Mouse (Mus musculus) midbrain, embryonic 10.5 days (tissue): Measurements from ENCODE around the gene Cyp4f37. TPM values are rescaled to one million over a fixed set of nuclear protein-coding genes. Genes with fewer than 3 reads are reported as not detected.

Source experiments
- DNase-seq: peaks from one replicate; pipeline ENCODE4 v3.0.0-alpha.2; 2017; ENCODE audit warnings: low spot score
- H3K27ac ChIP-seq: fragments of 300-500 bp; sonication (generic); replicated peaks from 2 replicates; pipeline ENCODE4 v1.5.1; 2016; ENCODE audit warnings: mild to moderate bottlenecking
- H3K27me3 ChIP-seq: fragments of 300-500 bp; sonication (generic); 2 replicates; pipeline ENCODE4 v1.6.1; 2016; ENCODE audit warnings: low read depth, mild to moderate bottlenecking; ENCODE audit not compliant: poor library complexity, severe bottlenecking
- H3K36me3 ChIP-seq: fragments of 300-500 bp; sonication (generic); 2 replicates; pipeline ENCODE4 v1.6.1; 2016; ENCODE audit warnings: mild to moderate bottlenecking, moderate library complexity
- H3K4me1 ChIP-seq: fragments of 300-500 bp; sonication (generic); 2 replicates; pipeline ENCODE4 v1.6.1; 2016
- H3K4me3 ChIP-seq: fragments of 300-500 bp; sonication (generic); 2 replicates; pipeline ENCODE4 v1.5.1; 2016; ENCODE audit warnings: mild to moderate bottlenecking, moderate library complexity
- H3K9me3 ChIP-seq: fragments of 300-500 bp; sonication (generic); replicated peaks from 2 replicates; pipeline ENCODE4 v1.6.1; 2016; ENCODE audit warnings: mild to moderate bottlenecking
- WGBS: fragments of 180-500 bp; shearing (Covaris S2); methylation state at CpG from one replicate; pipeline ENCODE4 v1.1.7; 2016; 5-methylcytosine and 5-hydroxymethylcytosine counted together
- polyA plus RNA-seq: library from polyadenylated mRNA; unstranded; fragments of >200 nt; fragmentation: Nextera tagmentation; extraction: Ambion mirVana; gene quantifications from 2 replicates; pipeline ENCODE4 v1.2.1, GENCODE M21; 2016

Gene Cyp4f37
- polyA plus RNA-seq, 1 experiment from 2014 or later = 0.42 TPM

GRCm38 (mm10) chr17:32636341-32636740 lies 15.2 kb downstream of the Cyp4f37 start:
- H3K4me1 ChIP-seq = 0 out of 2 replicates have a peak, but pooled peaks cover 8% of the 10 kb centered on the region
- 64% methylated on average over 3 of the region's 3 CpGs for WGBS
- no peak overlapping the region for H3K4me3 ChIP-seq
- H3K27me3 ChIP-seq = no peaks in the 10 kb centered on the region; the same call in 1 of the 2 replicates
- no peaks in the 10 kb centered on the region for H3K9me3 ChIP-seq
- H3K27ac ChIP-seq = no peak overlapping the region
- H3K36me3 ChIP-seq = no peaks in the 10 kb centered on the region
- DNase-seq = no peak

- Histone ChIP-seq H3K9me3 (no peaks in the 10 kb centered on the region), H3K4me1 (0 out of 2 replicates have a peak, but pooled peaks cover 8% of the 10 kb centered on the region), H3K27me3 (no peaks in the 10 kb centered on the region; the same call in 1 of the 2 replicates), H3K36me3 (no peaks in the 10 kb centered on the region), H3K27ac (no peak overlapping the region), H3K4me3 (no peak overlapping the region)
- DNase-seq = no peak
- WGBS = 80% methylated on average over 2 of the region's 2 CpGs
Measured at GRCm38 (mm10) chr17:32637151-32637550, 16.0 kb downstream of the Cyp4f37 start.

- Histone ChIP-seq H3K9me3 (0 out of 2 replicates have a peak, but pooled peaks cover 4% of the 10 kb centered on the region), H3K36me3 (no peaks in the 10 kb centered on the region), H3K4me1 (no peaks in the 10 kb centered on the region), H3K27me3 (no peaks in the 10 kb centered on the region), H3K27ac (no peak overlapping the region), H3K4me3 (no peak overlapping the region)
- 89% methylated on average over 4 of the region's 4 CpGs for WGBS
- no peak for DNase-seq
Measured at GRCm38 (mm10) chr17:32646631-32647030, 25.5 kb downstream of the Cyp4f37 start.

GRCm38 (mm10) chr17:32653860-32654259 lies 32.8 kb downstream of the Cyp4f37 start:
- DNase-seq = no peak
- Histone ChIP-seq H3K27ac (no peak overlapping the region), H3K4me3 (no peak overlapping the region), H3K9me3 (no peaks in the 10 kb centered on the region), H3K4me1 (no peaks in the 10 kb centered on the region), H3K36me3 (no peaks in the 10 kb centered on the region), H3K27me3 (no peaks in the 10 kb centered on the region)
- 88% methylated on average over 4 of the region's 4 CpGs for WGBS

- 78% methylated on average over 3 of the region's 3 CpGs for WGBS
- no peaks in the 10 kb centered on the region for H3K4me1 ChIP-seq
- H3K9me3 ChIP-seq = no peaks in the 10 kb centered on the region
- H3K36me3 ChIP-seq = no peaks in the 10 kb centered on the region
- no peak overlapping the region for H3K27ac ChIP-seq
- H3K27me3 ChIP-seq = no peaks in the 10 kb centered on the region
- DNase-seq = no peak
- H3K4me3 ChIP-seq = no peak overlapping the region
Measured at GRCm38 (mm10) chr17:32657041-32657440, 35.9 kb downstream of the Cyp4f37 start.

GRCm38 (mm10) chr17:32658246-32658645 lies 37.1 kb downstream of the Cyp4f37 start:
- 88% methylated on average over 1 of the region's 1 CpGs for WGBS
- no peaks in the 10 kb centered on the region for H3K36me3 ChIP-seq
- DNase-seq = no peak

GRCm38 (mm10) chr17:32658712-32659111 lies 37.6 kb downstream of the Cyp4f37 start, which contains the start of gene Cyp4f40:
Gene Cyp4f40, plus strand, starts transcription at chr17:32658900.
- no peak for DNase-seq
- no peaks in the 10 kb centered on the region for H3K4me1 ChIP-seq
- WGBS = 70% methylated on average over 2 of the region's 2 CpGs
- H3K27me3 ChIP-seq = no peaks in the 10 kb centered on the region
- no peak within 1 kb of the TSS for H3K27ac ChIP-seq
- H3K36me3 ChIP-seq = no peaks in the 10 kb centered on the region
- no peak within 1 kb of the TSS for H3K4me3 ChIP-seq
- no peaks in the 10 kb centered on the region for H3K9me3 ChIP-seq

More at GRCm38 (mm10) chr17:32658246-32658645, 37.1 kb downstream of the Cyp4f37 start:
- Histone ChIP-seq H3K4me3 (no peak overlapping the region), H3K27ac (no peak overlapping the region), H3K4me1 (no peaks in the 10 kb centered on the region), H3K9me3 (no peaks in the 10 kb centered on the region), H3K27me3 (no peaks in the 10 kb centered on the region)

- Histone ChIP-seq H3K27me3 (no peaks in the 10 kb centered on the region), H3K4me1 (peaks cover 6% of the 10 kb centered on the region; the same call in 1 of the 2 replicates), H3K36me3 (no peaks in the 10 kb centered on the region), H3K27ac (no peak overlapping the region), H3K9me3 (no peaks in the 10 kb centered on the region), H3K4me3 (no peak overlapping the region)
- WGBS = 66% methylated on average over 7 of the region's 7 CpGs
- peak; percentile 13 for DNase-seq
Measured at GRCm38 (mm10) chr17:32673976-32674375, 52.9 kb downstream of the Cyp4f37 start.

GRCm38 (mm10) chr17:32676040-32676635 lies 55.0 kb downstream of the Cyp4f37 start:
- no peaks in the 10 kb centered on the region for H3K27me3 ChIP-seq
- DNase-seq = peak; percentile 43
- no peaks in the 10 kb centered on the region for H3K9me3 ChIP-seq
- H3K27ac ChIP-seq = peak overlapping the region; percentile 42; the same call in 1 of the 2 replicates
- 44% methylated on average over 21 of the region's 21 CpGs for WGBS
- H3K4me1 ChIP-seq = peaks cover 6% of the 10 kb centered on the region; the same call in 1 of the 2 replicates
- H3K36me3 ChIP-seq = no peaks in the 10 kb centered on the region
- H3K4me3 ChIP-seq = peak overlapping the region; percentile 35

- H3K4me1 ChIP-seq = peaks cover 16% of the 10 kb centered on the region
- no peak overlapping the region for H3K4me3 ChIP-seq
- peak; percentile 43 for DNase-seq
- no peaks in the 10 kb centered on the region for H3K9me3 ChIP-seq
- H3K27ac ChIP-seq = no peak overlapping the region
- WGBS = 41% methylated on average over 2 of the region's 2 CpGs
- no peaks in the 10 kb centered on the region for H3K36me3 ChIP-seq
- H3K27me3 ChIP-seq = no peaks in the 10 kb centered on the region
Measured at GRCm38 (mm10) chr17:32680404-32680803, 59.3 kb downstream of the Cyp4f37 start.

GRCm38 (mm10) chr17:32685048-32685750 lies 64.1 kb downstream of the Cyp4f37 start, which contains the start of gene Cyp4f15:
Gene Cyp4f15, plus strand, starts transcription at chr17:32685627.
- peak; percentile 53 for DNase-seq
- H3K27ac ChIP-seq = peak within 1 kb of the TSS; percentile 78
- H3K4me3 ChIP-seq = peak within 1 kb of the TSS; percentile 16; the same call in 1 of the 2 replicates
- H3K4me1 ChIP-seq = peaks cover 22% of the 10 kb centered on the region
- no peaks in the 10 kb centered on the region for H3K36me3 ChIP-seq
- no peaks in the 10 kb centered on the region for H3K9me3 ChIP-seq
- 14% methylated on average over 7 of the region's 7 CpGs for WGBS
- no peaks in the 10 kb centered on the region for H3K27me3 ChIP-seq
